Mouse (Mus musculus) ES-Bruce4 (cell line): ENCODE data around the gene Cfap299. TPM values are rescaled to one million over a fixed set of nuclear protein-coding genes. Genes with fewer than 3 reads are reported as not detected.
A peak's percentile ranks its signal among the peaks of the same experiment; 100 is the strongest.

ENCODE experiments used
- H3K27ac ChIP-seq: 2 replicates; pipeline ENCODE4 v1.5.1; 2012; ENCODE audit warnings: low read length, inconsistent platforms; ENCODE audit not compliant: insufficient read depth
- H3K27me3 ChIP-seq: 2 replicates; pipeline ENCODE4 v1.6.1; 2012; ENCODE audit warnings: mild to moderate bottlenecking, low read length, inconsistent platforms; ENCODE audit not compliant: control insufficient read depth, poor library complexity, insufficient read depth, severe bottlenecking
- H3K36me3 ChIP-seq: 2 replicates; pipeline ENCODE4 v1.6.1; 2012; ENCODE audit warnings: inconsistent platforms, mild to moderate bottlenecking, low read length, moderate library complexity; ENCODE audit not compliant: control insufficient read depth, poor library complexity, insufficient read depth, severe bottlenecking
- H3K4me1 ChIP-seq: one replicate; pipeline ENCODE4 v1.8.1; 2011; ENCODE audit warnings: low read length; ENCODE audit not compliant: control insufficient read depth, insufficient read depth
- H3K4me3 ChIP-seq: 2 replicates; pipeline ENCODE4 v1.5.1; 2011; ENCODE audit warnings: low read depth, mild to moderate bottlenecking, low read length
- H3K9ac ChIP-seq: 2 replicates; pipeline ENCODE4 v1.6.1; 2012; ENCODE audit warnings: low read depth, mild to moderate bottlenecking, inconsistent platforms; ENCODE audit not compliant: poor library complexity, severe bottlenecking
- H3K9me3 ChIP-seq: replicated peaks from 2 replicates; pipeline ENCODE4 v1.6.1; 2012; ENCODE audit warnings: mild to moderate bottlenecking, low read length, inconsistent platforms; ENCODE audit not compliant: control insufficient read depth, poor library complexity, insufficient read depth, severe bottlenecking
- CTCF ChIP-seq: IDR thresholded peaks from one replicate; pipeline ENCODE4 v1.8.1; 2011; ENCODE audit warnings: low read depth, low read length
- EP300 ChIP-seq: IDR thresholded peaks from 2 replicates; pipeline ENCODE4 v1.6.1; 2011; ENCODE audit warnings: low read depth, low read length; ENCODE audit not compliant: insufficient read depth
- POLR2A ChIP-seq: IDR thresholded peaks from one replicate; pipeline ENCODE4 v1.8.1; 2011; ENCODE audit warnings: low read length; ENCODE audit not compliant: insufficient read depth
- polyA plus RNA-seq: library from polyadenylated mRNA; stranded (reverse); fragments of >200 nt; gene quantifications from 2 replicates; pipeline ENCODE4 v1.2.4, GENCODE M21; 2011; ENCODE audit warnings: low read depth; ENCODE audit not compliant: missing spikeins, insufficient read depth, insufficient read length

Gene Cfap299
- polyA plus RNA-seq, 1 experiment, result 1.2 TPM

- Histone ChIP-seq H3K4me1 (no peaks in the 10 kb centered on the region), H3K4me3 (no peak overlapping the region), H3K27ac (no peak overlapping the region), H3K27me3 (no peaks in the 10 kb centered on the region), H3K9ac (no peak overlapping the region), H3K9me3 (no peaks in the 10 kb centered on the region), H3K36me3 (no peaks in the 10 kb centered on the region)
- TF ChIP-seq POLR2A (no peak), EP300 (no peak), CTCF (no peak)
These were observed 58.0 kb downstream of the Cfap299 start for GRCm38 (mm10) chr5:98387054-98387453.

GRCm38 (mm10) chr5:98402165-98402564, 73.1 kb downstream of the Cfap299 start:
- H3K27ac ChIP-seq, result no peak overlapping the region
- H3K36me3 ChIP-seq, result no peaks in the 10 kb centered on the region
- H3K27me3 ChIP-seq, result no peaks in the 10 kb centered on the region
- H3K9me3 ChIP-seq, result no peaks in the 10 kb centered on the region
- H3K9ac ChIP-seq, result no peak overlapping the region
- TF ChIP-seq EP300 (no peak), POLR2A (no peak), CTCF (no peak)
- no peak overlapping the region for H3K4me3 ChIP-seq
- no peaks in the 10 kb centered on the region for H3K4me1 ChIP-seq

GRCm38 (mm10) chr5:98410060-98410459, 81.0 kb downstream of the Cfap299 start:
- Histone ChIP-seq H3K27ac (no peak overlapping the region), H3K27me3 (no peaks in the 10 kb centered on the region), H3K36me3 (no peaks in the 10 kb centered on the region), H3K4me3 (no peak overlapping the region), H3K9me3 (no peaks in the 10 kb centered on the region), H3K9ac (no peak overlapping the region), H3K4me1 (no peaks in the 10 kb centered on the region)
- TF ChIP-seq EP300 (no peak), CTCF (peak; percentile 36), POLR2A (no peak)

- TF ChIP-seq EP300, result no peak
- TF ChIP-seq POLR2A, result no peak
- TF ChIP-seq CTCF, result no peak
- H3K27ac ChIP-seq, result no peak overlapping the region
- no peaks in the 10 kb centered on the region for H3K27me3 ChIP-seq
- H3K4me1 ChIP-seq, result no peaks in the 10 kb centered on the region
- H3K36me3 ChIP-seq, result no peaks in the 10 kb centered on the region
- H3K9me3 ChIP-seq, result no peaks in the 10 kb centered on the region
- H3K9ac ChIP-seq, result no peak overlapping the region
- H3K4me3 ChIP-seq, result no peak overlapping the region
These were observed 87.5 kb downstream of the Cfap299 start for GRCm38 (mm10) chr5:98416385-98417145.

- Histone ChIP-seq H3K9ac (no peak overlapping the region), H3K36me3 (no peaks in the 10 kb centered on the region), H3K27ac (no peak overlapping the region), H3K4me3 (no peak overlapping the region), H3K9me3 (no peaks in the 10 kb centered on the region), H3K4me1 (no peaks in the 10 kb centered on the region), H3K27me3 (no peaks in the 10 kb centered on the region)
- TF ChIP-seq CTCF, result no peak
These were observed 95.9 kb downstream of the Cfap299 start for GRCm38 (mm10) chr5:98424965-98425364.

- H3K9me3 ChIP-seq, result no peaks in the 10 kb centered on the region
- no peaks in the 10 kb centered on the region for H3K27me3 ChIP-seq
- H3K4me1 ChIP-seq, result no peaks in the 10 kb centered on the region
- no peak overlapping the region for H3K4me3 ChIP-seq
- no peak overlapping the region for H3K9ac ChIP-seq
- H3K36me3 ChIP-seq, result no peaks in the 10 kb centered on the region
- TF ChIP-seq CTCF (no peak), EP300 (no peak)
- no peak overlapping the region for H3K27ac ChIP-seq
These were observed 97.0 kb downstream of the Cfap299 start for GRCm38 (mm10) chr5:98426112-98426511.
